Mouse (Mus musculus) testis, adult 2 months (tissue): Measurements from ENCODE around the gene Nrip1. TPM values are rescaled to one million over a fixed set of nuclear protein-coding genes. Genes with fewer than 3 reads are reported as not detected.

ENCODE experiments used
- H3K27ac ChIP-seq: fragments of 200-500 bp; 2 replicates; pipeline ENCODE4 v1.5.1; 2012; ENCODE audit warnings: low read depth, low read length; ENCODE audit not compliant: control insufficient read depth, insufficient read depth
- H3K27me3 ChIP-seq: fragments of 200-500 bp; 2 replicates; pipeline ENCODE4 v1.6.1; 2012; ENCODE audit warnings: mild to moderate bottlenecking, low read length, moderate library complexity; ENCODE audit not compliant: control insufficient read depth, insufficient read depth
- H3K36me3 ChIP-seq: fragments of 200-500 bp; 2 replicates; pipeline ENCODE4 v1.6.1; 2012; ENCODE audit warnings: mild to moderate bottlenecking, low read length; ENCODE audit not compliant: control insufficient read depth, insufficient read depth
- H3K4me1 ChIP-seq: fragments of 200-500 bp; 2 replicates; pipeline ENCODE4 v1.6.1; 2012; ENCODE audit warnings: low read length; ENCODE audit not compliant: control insufficient read depth, insufficient read depth
- H3K4me3 ChIP-seq: fragments of 200-500 bp; 2 replicates; pipeline ENCODE4 v1.5.1; 2012; ENCODE audit warnings: low read depth, mild to moderate bottlenecking, low read length, moderate library complexity, mixed read lengths; ENCODE audit not compliant: control insufficient read depth
- CTCF ChIP-seq: fragments of 200-500 bp; IDR thresholded peaks from 2 replicates; pipeline ENCODE4 v1.5.1; 2012; ENCODE audit warnings: low read depth, mild to moderate bottlenecking, inconsistent platforms, low read length, moderate library complexity; ENCODE audit not compliant: control insufficient read depth, insufficient read depth, insufficient replicate concordance
- POLR2A ChIP-seq: fragments of 200-500 bp; IDR thresholded peaks from 2 replicates; pipeline ENCODE4 v1.6.1; 2012; ENCODE audit warnings: low read depth, mild to moderate bottlenecking, inconsistent platforms, low read length, moderate library complexity; ENCODE audit not compliant: control insufficient read depth
- polyA plus RNA-seq: library from polyadenylated mRNA; depleted of rRNA; stranded (reverse); fragments of >200 nt; gene quantifications from 2 replicates; pipeline ENCODE4 v1.2.3, GENCODE M21; 2012

Gene Nrip1
- polyA plus RNA-seq, 1 experiment, result 1.9 TPM

DNA sequence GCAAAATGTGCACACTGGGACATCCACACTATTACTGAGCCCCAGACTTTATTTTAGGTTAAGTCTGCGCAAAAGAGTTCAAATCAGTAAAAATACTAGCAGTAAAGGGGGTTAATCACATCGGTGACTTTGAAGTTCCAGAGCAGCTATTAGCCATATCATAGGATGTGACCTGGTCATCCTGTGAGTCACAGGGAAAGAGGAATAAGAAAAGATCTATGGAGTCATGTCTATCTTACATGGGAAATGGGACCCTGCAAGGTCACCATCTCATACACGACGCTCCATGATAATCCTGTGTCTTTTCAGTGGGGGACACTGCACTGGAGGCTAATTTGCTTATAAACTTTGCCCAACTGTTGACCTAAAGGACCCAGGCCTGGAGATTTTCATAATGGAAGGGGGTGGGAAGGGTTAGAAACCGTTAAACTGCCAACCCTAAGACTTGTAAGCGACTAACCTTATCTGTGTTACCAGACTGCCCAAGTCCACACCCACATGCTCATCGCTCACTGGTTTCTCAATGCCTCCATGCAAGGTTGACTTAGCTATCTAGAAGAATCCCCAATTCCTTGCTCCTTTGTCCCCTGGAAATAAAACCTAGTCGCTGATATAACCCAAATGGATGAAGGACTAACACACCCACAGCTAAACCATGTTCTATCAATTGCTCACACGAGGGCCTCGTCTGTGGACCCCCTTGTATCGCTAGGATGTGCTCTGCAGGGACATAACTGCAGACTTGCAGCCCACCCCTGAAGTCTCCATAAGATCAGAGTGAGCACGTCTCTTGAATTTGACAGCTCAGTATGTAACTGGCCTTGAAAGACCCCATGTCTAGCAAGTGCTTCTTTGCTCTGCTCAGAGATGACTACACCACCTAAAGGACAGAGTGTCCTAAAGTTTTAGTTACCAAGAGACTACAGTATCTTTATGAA is 59.3 kb downstream of the Nrip1 start:
- Histone ChIP-seq H3K27me3 (no peaks in the 10 kb centered on the region), H3K36me3 (no peaks in the 10 kb centered on the region)
- TF ChIP-seq CTCF, result no peak
- TF ChIP-seq POLR2A, result no peak

DNA sequence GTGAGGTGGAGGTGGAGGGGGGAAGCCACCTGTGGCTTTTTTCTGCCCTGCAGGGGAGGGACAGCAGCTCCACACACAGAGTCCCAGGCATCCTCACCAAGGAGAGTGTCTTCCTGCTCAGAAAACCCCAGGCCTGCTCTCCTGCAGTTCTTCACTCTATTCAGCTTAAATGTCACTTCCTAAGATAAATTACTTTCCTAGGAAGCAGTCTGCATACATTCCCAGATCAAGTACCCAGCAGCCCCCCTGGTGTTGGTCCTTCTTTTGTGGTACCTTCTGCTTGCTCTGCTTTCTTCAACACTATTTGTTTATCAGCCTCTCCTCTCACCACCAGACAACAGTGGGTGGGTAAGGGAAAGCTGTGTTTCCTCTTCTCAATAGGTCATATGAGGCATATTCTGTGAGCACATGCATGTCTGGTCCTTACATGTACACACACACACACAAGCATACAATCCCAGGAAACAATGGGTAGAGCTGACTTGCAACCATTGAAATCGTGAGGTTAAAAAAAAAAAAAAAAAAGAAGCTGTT is 60.7 kb downstream of the Nrip1 start:
- Histone ChIP-seq H3K27ac (no peak overlapping the region), H3K27me3 (no peaks in the 10 kb centered on the region), H3K4me3 (no peak overlapping the region), H3K36me3 (no peaks in the 10 kb centered on the region), H3K4me1 (no peaks in the 10 kb centered on the region)
- TF ChIP-seq CTCF (no peak), POLR2A (no peak)

More for the DNA sequence above, 59.3 kb downstream of the Nrip1 start:
- Histone ChIP-seq H3K4me3 (no peak overlapping the region), H3K27ac (no peak overlapping the region), H3K4me1 (no peaks in the 10 kb centered on the region)

DNA sequence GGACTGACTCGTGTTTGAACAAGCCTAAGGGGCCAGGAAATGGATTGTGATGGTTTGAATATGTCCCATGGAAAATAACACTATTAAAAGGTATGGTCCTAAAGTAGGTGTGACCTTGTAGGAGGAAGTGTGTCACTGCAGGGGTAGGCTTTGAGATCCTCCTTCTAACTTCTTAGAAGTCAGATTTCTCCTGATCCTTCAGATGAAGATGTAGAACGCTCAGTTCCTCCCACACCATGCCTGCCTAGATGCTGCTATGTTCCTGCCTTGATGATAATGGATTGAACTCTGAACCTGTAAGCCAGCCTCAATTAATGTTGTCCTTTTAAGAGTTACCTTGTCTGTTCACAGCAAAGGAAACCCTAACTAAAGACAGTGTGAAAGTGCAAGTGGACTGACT is 62.8 kb downstream of the Nrip1 start:
- H3K4me1 ChIP-seq, result no peaks in the 10 kb centered on the region
- TF ChIP-seq CTCF, result no peak
- TF ChIP-seq POLR2A, result no peak
- no peaks in the 10 kb centered on the region for H3K27me3 ChIP-seq
- H3K4me3 ChIP-seq, result no peak overlapping the region
- H3K36me3 ChIP-seq, result no peaks in the 10 kb centered on the region
- no peak overlapping the region for H3K27ac ChIP-seq

DNA sequence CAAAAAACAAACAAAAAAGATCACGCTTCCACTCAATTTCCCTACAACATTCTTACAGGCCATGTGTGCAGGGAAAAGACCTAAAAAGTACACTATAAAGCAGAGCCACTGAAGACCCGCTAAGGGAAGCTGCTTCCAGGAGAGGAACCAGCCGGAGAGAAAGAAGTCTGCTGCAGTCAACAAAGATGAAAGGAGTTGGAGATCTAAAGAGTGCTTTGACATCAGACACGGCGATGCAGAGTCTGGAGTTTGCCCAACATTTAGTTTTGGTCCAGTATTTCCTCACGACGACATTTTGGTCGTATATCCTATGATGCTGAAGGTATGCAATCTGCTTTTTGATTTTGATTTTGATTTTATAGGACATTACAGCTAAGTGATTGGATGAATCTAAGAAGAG is 63.3 kb downstream of the Nrip1 start:
- Histone ChIP-seq H3K36me3 (no peaks in the 10 kb centered on the region), H3K4me3 (no peak overlapping the region), H3K4me1 (no peaks in the 10 kb centered on the region), H3K27ac (no peak overlapping the region), H3K27me3 (no peaks in the 10 kb centered on the region)
- TF ChIP-seq CTCF (no peak), POLR2A (no peak)

DNA sequence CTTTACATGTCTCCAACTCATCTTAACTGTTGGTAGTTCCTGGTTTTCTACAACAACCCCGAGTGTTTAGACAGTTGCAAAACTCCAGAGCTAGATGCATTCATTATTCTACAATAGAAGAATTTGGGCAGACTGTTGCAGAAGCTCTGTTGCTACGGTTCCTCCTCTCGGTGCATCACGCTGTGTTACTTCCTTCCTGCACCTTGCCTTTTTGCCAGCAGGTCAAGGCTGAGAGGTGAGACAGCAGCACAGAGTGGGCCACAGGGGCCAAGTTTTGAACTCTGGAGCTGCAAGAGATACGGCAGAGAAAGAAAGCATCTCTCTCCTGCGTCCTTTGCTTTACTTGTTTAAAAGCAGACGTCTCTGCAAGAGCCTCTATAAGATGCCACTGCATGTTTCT is 64.3 kb downstream of the Nrip1 start:
- Histone ChIP-seq H3K4me3 (no peak overlapping the region), H3K4me1 (no peaks in the 10 kb centered on the region), H3K27me3 (no peaks in the 10 kb centered on the region), H3K27ac (no peak overlapping the region), H3K36me3 (no peaks in the 10 kb centered on the region)
- no peak for TF ChIP-seq CTCF
- no peak for TF ChIP-seq POLR2A

DNA sequence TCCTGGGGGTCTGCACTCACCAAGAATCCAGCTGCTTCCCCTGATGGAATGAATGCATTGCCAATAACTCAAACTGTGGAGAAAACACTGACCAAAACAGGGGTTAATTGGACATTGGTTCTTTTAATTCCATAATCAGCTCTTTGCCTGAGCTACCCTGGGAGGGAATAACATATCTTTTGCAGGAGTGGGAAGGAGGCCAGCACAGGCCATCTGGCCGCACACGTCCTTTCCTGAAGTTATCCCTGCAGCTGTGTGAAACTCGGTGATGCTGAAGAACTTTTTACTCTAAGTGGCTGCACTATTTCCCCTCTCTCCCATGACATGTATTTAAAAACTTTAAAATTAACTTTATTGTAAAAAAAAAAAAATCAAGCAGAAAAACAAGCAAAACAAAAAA is 66.6 kb downstream of the Nrip1 start:
- H3K4me1 ChIP-seq, result no peaks in the 10 kb centered on the region
- H3K27me3 ChIP-seq, result no peaks in the 10 kb centered on the region
- H3K4me3 ChIP-seq, result no peak overlapping the region
- no peak overlapping the region for H3K27ac ChIP-seq
- TF ChIP-seq POLR2A (no peak), CTCF (no peak)
- H3K36me3 ChIP-seq, result no peaks in the 10 kb centered on the region

DNA sequence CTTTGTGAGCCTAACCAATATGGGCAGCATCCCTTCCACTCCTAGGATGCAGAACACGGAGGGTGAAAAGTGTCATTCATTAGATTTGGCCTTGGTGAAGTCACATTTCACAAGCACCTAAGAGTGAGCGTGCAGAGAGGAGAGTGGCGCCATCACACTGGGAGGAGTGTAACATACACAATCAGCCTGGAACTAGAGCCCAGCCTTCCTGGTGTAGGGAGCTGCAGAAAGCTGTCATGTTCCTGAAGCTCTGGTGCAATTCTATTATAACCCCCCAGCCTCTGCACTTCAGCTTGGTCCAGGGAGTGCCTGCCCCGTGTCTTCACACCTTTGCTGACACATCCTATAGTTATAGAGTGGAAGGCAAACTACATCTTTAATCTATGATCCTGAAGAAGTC is 67.2 kb downstream of the Nrip1 start:
- Histone ChIP-seq H3K27ac (no peak overlapping the region), H3K27me3 (no peaks in the 10 kb centered on the region), H3K4me1 (no peaks in the 10 kb centered on the region), H3K36me3 (no peaks in the 10 kb centered on the region), H3K4me3 (no peak overlapping the region)
- TF ChIP-seq CTCF (no peak), POLR2A (no peak)
